Mouse (Mus musculus) liver, embryonic 13.5 days (tissue): ENCODE results near the gene Lrrc73. TPM values are rescaled to one million over a fixed set of nuclear protein-coding genes. Genes with fewer than 3 reads are reported as not detected.

Experiments used
- ATAC-seq: fragments of 200-750 bp; cut with Nextera tagmentation; 2 replicates; pipeline ENCODE4 v1.8.0; 2017; ENCODE audit warnings: low read depth, mild to moderate bottlenecking, moderate number of reproducible peaks, moderate library complexity
- DNase-seq: peaks from one replicate; pipeline ENCODE4 v3.0.0; 2022
- H3K27ac ChIP-seq: fragments of 300-500 bp; sonication (generic); 2 replicates; pipeline ENCODE4 v1.5.1; 2015; ENCODE audit warnings: moderate library complexity, mild to moderate bottlenecking, inconsistent platforms
- H3K27me3 ChIP-seq: fragments of 300-500 bp; sonication (generic); 2 replicates; pipeline ENCODE4 v1.6.1; 2015; ENCODE audit warnings: mild to moderate bottlenecking, inconsistent platforms
- H3K36me3 ChIP-seq: fragments of 300-500 bp; sonication (generic); 2 replicates; pipeline ENCODE4 v1.6.1; 2015; ENCODE audit warnings: mild to moderate bottlenecking, inconsistent platforms
- H3K4me1 ChIP-seq: fragments of 300-500 bp; sonication (generic); replicated peaks from 2 replicates; pipeline ENCODE4 v1.6.1; 2015; ENCODE audit warnings: inconsistent platforms
- H3K4me2 ChIP-seq: fragments of 300-500 bp; sonication (generic); 2 replicates; pipeline ENCODE4 v1.6.1; 2015; ENCODE audit warnings: inconsistent platforms, mild to moderate bottlenecking, moderate library complexity
- H3K4me3 ChIP-seq: fragments of 300-500 bp; sonication (generic); replicated peaks from 2 replicates; pipeline ENCODE4 v1.5.1; 2015; ENCODE audit warnings: mild to moderate bottlenecking, inconsistent platforms
- H3K9ac ChIP-seq: fragments of 300-500 bp; sonication (generic); 2 replicates; pipeline ENCODE4 v1.6.1; 2015; ENCODE audit warnings: mild to moderate bottlenecking, inconsistent platforms
- H3K9me3 ChIP-seq: fragments of 300-500 bp; sonication (generic); replicated peaks from 2 replicates; pipeline ENCODE4 v1.6.1; 2016; ENCODE audit warnings: inconsistent platforms
- WGBS: fragments of 180-500 bp; shearing (Covaris S2); methylation state at CpG from one replicate; pipeline ENCODE4 v1.1.7; 2015; ENCODE audit not compliant: insufficient replicate concordance; 5-methylcytosine and 5-hydroxymethylcytosine counted together
- polyA plus RNA-seq: library from polyadenylated mRNA; unstranded; fragments of >200 nt; fragmentation: Nextera tagmentation; extraction: Ambion mirVana; gene quantifications from 2 replicates; pipeline ENCODE4 v1.2.1, GENCODE M21; 2015

Lrrc73 gene
- polyA plus RNA-seq, 1 experiment from 2014 or later = 0.06 TPM

- ATAC-seq (no peak), DNase-seq (no peak)
- Histone ChIP-seq H3K27me3 (no peaks in the 10 kb centered on the region), H3K36me3 (peaks cover 76% of the 10 kb centered on the region), H3K9ac (no peak overlapping the region), H3K4me1 (peaks cover 16% of the 10 kb centered on the region), H3K27ac (no peak overlapping the region), H3K9me3 (no peaks in the 10 kb centered on the region), H3K4me2 (no peak overlapping the region), H3K4me3 (no peak overlapping the region)
- WGBS = 64% methylated on average over 2 of the region's 2 CpGs
Observed at GRCm38 (mm10) chr17:46243624-46244023, 9.7 kb upstream of the Lrrc73 start.

- H3K36me3 ChIP-seq = peaks cover 72% of the 10 kb centered on the region
- WGBS = 76% methylated on average over 10 of the region's 10 CpGs
- DNase-seq = no peak
Observed at GRCm38 (mm10) chr17:46244579-46244978, 8.8 kb upstream of the Lrrc73 start.

GRCm38 (mm10) chr17:46247512-46248188 is 5.7 kb upstream of the Lrrc73 start, which contains the start of the genes Polr1c and Yipf3:
Polr1c (minus strand) TSS chr17:46248054.
Yipf3 (plus strand) TSS chr17:46248080.
- DNase-seq = peak; percentile 91
- peak within 1 kb of the TSS; percentile 91 for H3K4me2 ChIP-seq
- under 1% methylated on average over 53 of the region's 53 CpGs for WGBS
- no peaks in the 10 kb centered on the region for H3K27me3 ChIP-seq
- peaks cover 71% of the 10 kb centered on the region for H3K36me3 ChIP-seq
- H3K9me3 ChIP-seq = no peaks in the 10 kb centered on the region
- H3K4me1 ChIP-seq = peaks cover 31% of the 10 kb centered on the region
- peak within 1 kb of the TSS; percentile 81 for H3K27ac ChIP-seq
- peak; percentile 89 for ATAC-seq
- H3K4me3 ChIP-seq = peak within 1 kb of the TSS; percentile 92
- peak within 1 kb of the TSS; percentile 95 for H3K9ac ChIP-seq

More at GRCm38 (mm10) chr17:46244579-46244978, 8.8 kb upstream of the Lrrc73 start:
- Histone ChIP-seq H3K9me3 (no peaks in the 10 kb centered on the region), H3K4me2 (no peak overlapping the region), H3K27me3 (no peaks in the 10 kb centered on the region), H3K27ac (no peak overlapping the region), H3K4me3 (no peak overlapping the region), H3K4me1 (peaks cover 25% of the 10 kb centered on the region), H3K9ac (no peak overlapping the region)
- ATAC-seq = no peak

GRCm38 (mm10) chr17:46248189-46248522 is 5.2 kb upstream of the Lrrc73 start:
- WGBS = 1% methylated on average over 37 of the region's 37 CpGs
- Histone ChIP-seq H3K9me3 (no peaks in the 10 kb centered on the region), H3K4me1 (peaks cover 37% of the 10 kb centered on the region), H3K27ac (peak overlapping the region; percentile 81), H3K36me3 (peaks cover 66% of the 10 kb centered on the region), H3K4me3 (peak overlapping the region; percentile 92), H3K9ac (peak overlapping the region; percentile 95), H3K4me2 (peak overlapping the region; percentile 91), H3K27me3 (peaks cover 2% of the 10 kb centered on the region)
- DNase-seq = no peak
- peak; percentile 63 for ATAC-seq

- peaks cover 32% of the 10 kb centered on the region for H3K27me3 ChIP-seq
- H3K4me2 ChIP-seq = no peak overlapping the region
Observed at GRCm38 (mm10) chr17:46251174-46251573, 2.2 kb upstream of the Lrrc73 start.

GRCm38 (mm10) chr17:46252571-46253451 is 520 bp upstream of the Lrrc73 start:
- Histone ChIP-seq H3K9me3 (no peaks in the 10 kb centered on the region), H3K9ac (peak overlapping the region; percentile 63; the same call in 1 of the 2 replicates), H3K27me3 (peaks cover 41% of the 10 kb centered on the region), H3K27ac (no peak overlapping the region), H3K4me1 (peaks cover 39% of the 10 kb centered on the region), H3K4me3 (peak overlapping the region; percentile 68), H3K36me3 (peaks cover 38% of the 10 kb centered on the region), H3K4me2 (peak overlapping the region; percentile 97)
- ATAC-seq = no peak
- WGBS = 27% methylated on average over 14 of the region's 14 CpGs
- DNase-seq = no peak

More at GRCm38 (mm10) chr17:46251174-46251573, 2.2 kb upstream of the Lrrc73 start:
- Histone ChIP-seq H3K4me1 (peaks cover 51% of the 10 kb centered on the region), H3K9ac (no peak overlapping the region), H3K9me3 (no peaks in the 10 kb centered on the region), H3K4me3 (no peak overlapping the region), H3K36me3 (peaks cover 36% of the 10 kb centered on the region), H3K27ac (no peak overlapping the region)
- 79% methylated on average over 7 of the region's 7 CpGs for WGBS
- DNase-seq = no peak
- ATAC-seq = no peak

- peaks cover 41% of the 10 kb centered on the region for H3K27me3 ChIP-seq
- WGBS = under 1% methylated on average over 52 of the region's 54 CpGs
- peak overlapping the region; percentile 68 for H3K4me3 ChIP-seq
- ATAC-seq = peak; percentile 3; the same call in 1 of the 2 replicates
- peak overlapping the region; percentile 97 for H3K4me2 ChIP-seq
- H3K9me3 ChIP-seq = no peaks in the 10 kb centered on the region
- H3K4me1 ChIP-seq = peaks cover 31% of the 10 kb centered on the region
- peaks cover 50% of the 10 kb centered on the region for H3K36me3 ChIP-seq
- peak overlapping the region; percentile 63 for H3K9ac ChIP-seq
- no peak for DNase-seq
- no peak overlapping the region for H3K27ac ChIP-seq
Observed at GRCm38 (mm10) chr17:46254106-46254505, 775 bp downstream of the Lrrc73 start.

- H3K9ac ChIP-seq = no peak overlapping the region
- no peak overlapping the region for H3K27ac ChIP-seq
- no peak for ATAC-seq
- H3K4me2 ChIP-seq = no peak overlapping the region
- H3K4me1 ChIP-seq = peaks cover 21% of the 10 kb centered on the region
- no peaks in the 10 kb centered on the region for H3K9me3 ChIP-seq
- H3K36me3 ChIP-seq = peaks cover 50% of the 10 kb centered on the region
- peaks cover 41% of the 10 kb centered on the region for H3K27me3 ChIP-seq
- H3K4me3 ChIP-seq = no peak overlapping the region
- WGBS = 31% methylated on average over 6 of the region's 6 CpGs
- no peak for DNase-seq
Observed at GRCm38 (mm10) chr17:46255147-46255546, 1.8 kb downstream of the Lrrc73 start.

GRCm38 (mm10) chr17:46258279-46259053 is 5.1 kb downstream of the Lrrc73 start:
- DNase-seq (no peak), ATAC-seq (no peak)
- Histone ChIP-seq H3K27me3 (peaks cover 36% of the 10 kb centered on the region), H3K4me1 (peaks cover 12% of the 10 kb centered on the region), H3K9me3 (no peaks in the 10 kb centered on the region), H3K9ac (no peak overlapping the region), H3K4me2 (no peak overlapping the region), H3K27ac (no peak overlapping the region), H3K36me3 (peaks cover 60% of the 10 kb centered on the region), H3K4me3 (no peak overlapping the region)
- WGBS = 76% methylated on average over 30 of the region's 30 CpGs

GRCm38 (mm10) chr17:46259675-46260074 is 6.3 kb downstream of the Lrrc73 start:
- Histone ChIP-seq H3K27me3 (peaks cover 24% of the 10 kb centered on the region), H3K4me1 (no peaks in the 10 kb centered on the region; the same call in 1 of the 2 replicates), H3K27ac (no peak overlapping the region), H3K9ac (no peak overlapping the region), H3K4me3 (no peak overlapping the region), H3K36me3 (peaks cover 72% of the 10 kb centered on the region), H3K9me3 (no peaks in the 10 kb centered on the region), H3K4me2 (no peak overlapping the region)
- DNase-seq (no peak), ATAC-seq (no peak)
- 88% methylated on average over 17 of the region's 17 CpGs for WGBS
